Mouse (Mus musculus): Measurements from ENCODE around the gene Pafah2. TPM values are rescaled to one million over a fixed set of nuclear protein-coding genes. Genes with fewer than 3 reads are reported as not detected.

Pafah2 gene
- polyA plus RNA-seq, 1 experiment from 2014 or later = 11.8 TPM

DNA sequence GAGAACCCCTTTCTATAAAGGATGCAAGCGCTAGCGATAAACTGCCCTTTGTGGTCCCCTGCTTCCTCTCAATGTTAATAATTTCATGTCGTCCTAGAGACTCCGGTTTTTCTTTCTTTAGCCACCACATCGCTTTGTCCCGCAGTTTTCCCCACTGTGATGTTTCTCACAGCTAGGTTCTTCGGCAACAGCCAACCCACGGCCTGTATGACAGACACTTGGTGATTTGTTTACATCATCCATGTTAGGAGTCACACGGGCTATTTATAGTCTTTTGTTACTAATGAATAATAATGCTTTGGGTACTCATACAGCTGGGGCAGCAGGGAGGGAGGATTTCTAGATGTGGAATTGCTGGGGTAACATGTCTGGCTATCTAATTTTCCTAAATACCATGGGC is 55.4 kb downstream of the Pafah2 start:
- H3K27ac ChIP-seq (replicated peaks; ENCODE audit: low read depth, low read length) = no peak overlapping the region
- WGBS = 71% methylated on average over 9 of the region's 9 CpGs
- H3K9ac ChIP-seq (ENCODE audit: low read depth, low read length) = no peak overlapping the region
- peaks cover 34% of the 10 kb centered on the region; the same call in 1 of the 2 replicates for H3K27me3 ChIP-seq (replicated peaks; ENCODE audit: control insufficient read depth, insufficient read depth, low read length)
- DNase-seq (ENCODE audit: low spot score) (no peak), ATAC-seq (ENCODE audit: low read depth) (no peak)
- H3K4me3 ChIP-seq (ENCODE audit: low read depth, low read length) = no peak overlapping the region
- no peak overlapping the region for H3K4me2 ChIP-seq (ENCODE audit: low read depth, low read length)
- H3K9me3 ChIP-seq (ENCODE audit: control insufficient read depth, low read length) = no peaks in the 10 kb centered on the region
- H3K36me3 ChIP-seq (ENCODE audit: control insufficient read depth, insufficient read depth, low read length) = no peaks in the 10 kb centered on the region
- H3K4me1 ChIP-seq (ENCODE audit: control insufficient read depth, insufficient read depth, low read length) = no peaks in the 10 kb centered on the region

DNA sequence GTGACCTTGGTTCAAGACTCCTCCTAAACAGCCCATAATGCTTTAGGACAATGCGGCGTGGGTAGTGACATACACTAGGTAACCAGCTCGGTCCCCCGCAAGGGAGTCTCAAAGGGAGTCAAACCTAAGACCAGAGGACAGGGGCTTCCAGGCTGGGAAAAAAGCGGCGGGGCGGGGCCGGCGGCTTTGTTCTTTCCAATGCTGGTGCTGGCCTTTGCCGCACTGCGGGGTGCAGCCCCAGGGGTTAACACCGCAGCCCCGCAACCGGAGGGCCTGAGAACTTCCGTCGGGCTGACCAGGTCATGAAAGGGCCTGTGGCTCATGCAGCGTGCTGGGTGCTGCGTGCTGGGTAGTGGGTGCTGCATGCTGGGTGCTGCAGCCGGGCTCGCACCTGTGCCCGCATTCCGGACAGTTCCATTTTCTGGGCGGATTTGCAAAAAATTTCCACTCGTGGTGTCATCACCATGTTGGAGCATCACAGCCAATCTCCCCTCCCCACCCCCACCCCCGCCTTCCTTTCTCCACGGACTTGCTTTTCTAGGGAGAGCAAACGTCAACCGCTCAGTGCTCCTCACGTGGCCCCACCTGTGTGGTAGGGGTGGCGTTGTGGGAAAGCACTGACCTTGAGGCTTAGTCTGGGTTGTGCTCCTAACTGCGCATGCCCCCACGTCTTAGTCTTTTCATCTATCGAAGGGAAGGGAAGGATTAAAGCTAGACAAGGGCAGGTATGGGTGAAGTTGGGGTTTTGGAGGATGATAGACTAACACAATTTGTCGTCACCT is 57.7 kb downstream of the Pafah2 start:
- Histone ChIP-seq H3K36me3 (ENCODE audit: control insufficient read depth, insufficient read depth, low read length) (no peaks in the 10 kb centered on the region), H3K4me3 (ENCODE audit: low read depth, low read length) (no peak overlapping the region), H3K27ac (replicated peaks; ENCODE audit: low read depth, low read length) (no peak overlapping the region), H3K4me1 (ENCODE audit: control insufficient read depth, insufficient read depth, low read length) (no peaks in the 10 kb centered on the region), H3K4me2 (ENCODE audit: low read depth, low read length) (no peak overlapping the region), H3K9me3 (ENCODE audit: control insufficient read depth, low read length) (no peaks in the 10 kb centered on the region), H3K9ac (ENCODE audit: low read depth, low read length) (no peak overlapping the region), H3K27me3 (replicated peaks; ENCODE audit: control insufficient read depth, insufficient read depth, low read length) (peaks cover 34% of the 10 kb centered on the region; the same call in 1 of the 2 replicates)
- no peak for ATAC-seq (ENCODE audit: low read depth)
- WGBS = 27% methylated on average over 34 of the region's 34 CpGs
- no peak for DNase-seq (ENCODE audit: low spot score)

DNA sequence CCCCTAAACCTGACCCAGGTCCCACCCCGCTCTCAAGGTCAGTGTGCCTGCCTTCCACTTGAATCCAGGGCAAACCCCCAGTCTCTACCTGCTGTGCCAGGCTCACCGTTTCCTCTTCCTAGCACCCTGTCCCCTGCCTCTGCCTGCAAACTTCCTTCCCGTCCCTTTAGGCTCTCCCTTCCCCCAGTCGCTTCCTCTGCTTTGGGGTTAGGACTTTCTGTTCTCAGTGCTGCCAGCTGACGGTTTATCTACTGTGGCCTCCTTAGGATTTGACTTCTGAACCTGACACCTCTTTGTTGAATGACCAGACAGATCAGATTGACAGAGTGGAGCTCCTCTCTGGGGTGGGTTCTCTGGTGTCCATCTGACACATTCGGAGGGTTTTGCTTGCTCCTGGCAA is 59.2 kb downstream of the Pafah2 start:
- Histone ChIP-seq H3K4me3 (ENCODE audit: low read depth, low read length) (no peak overlapping the region), H3K27me3 (replicated peaks; ENCODE audit: control insufficient read depth, insufficient read depth, low read length) (peaks cover 34% of the 10 kb centered on the region; the same call in 1 of the 2 replicates), H3K4me1 (ENCODE audit: control insufficient read depth, insufficient read depth, low read length) (no peaks in the 10 kb centered on the region), H3K36me3 (ENCODE audit: control insufficient read depth, insufficient read depth, low read length) (no peaks in the 10 kb centered on the region), H3K27ac (replicated peaks; ENCODE audit: low read depth, low read length) (no peak overlapping the region), H3K9ac (ENCODE audit: low read depth, low read length) (no peak overlapping the region), H3K9me3 (ENCODE audit: control insufficient read depth, low read length) (no peaks in the 10 kb centered on the region), H3K4me2 (ENCODE audit: low read depth, low read length) (no peak overlapping the region)
- no peak for DNase-seq (ENCODE audit: low spot score)
- no peak for ATAC-seq (ENCODE audit: low read depth)
- 32% methylated on average over 6 of the region's 6 CpGs for WGBS

DNA sequence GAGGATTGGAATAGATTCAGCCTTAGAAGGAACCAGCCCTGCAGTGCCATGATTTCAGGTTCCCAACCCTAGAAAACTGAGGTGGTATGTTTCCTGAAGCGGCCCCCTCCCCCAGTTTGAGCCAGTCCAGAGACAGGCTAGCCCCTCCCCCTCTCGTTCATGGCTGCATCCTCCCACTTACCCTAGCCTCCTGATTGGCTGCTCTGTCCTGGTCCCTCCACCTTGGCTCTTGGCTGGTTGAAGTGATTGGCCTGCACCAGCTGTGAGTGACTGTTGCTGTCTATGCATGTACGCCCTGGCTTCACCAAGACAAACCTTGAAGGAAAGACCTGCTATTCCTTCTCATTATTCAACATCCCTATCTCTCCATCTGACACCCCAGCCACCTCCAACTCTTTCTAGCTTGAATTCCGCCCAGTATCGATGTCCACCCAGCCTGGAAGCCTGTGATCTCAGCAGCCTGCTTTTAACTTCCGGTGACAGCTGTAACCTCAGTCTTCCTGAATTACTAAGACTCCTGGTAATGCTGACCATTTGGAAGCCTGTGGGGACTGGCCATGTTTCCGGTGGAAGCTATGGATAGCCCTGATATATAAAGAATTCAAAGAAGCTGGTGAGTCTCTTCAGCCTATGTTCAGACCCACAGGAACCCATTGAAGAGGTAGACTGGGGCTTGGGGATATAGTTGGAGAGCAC is 61.2 kb downstream of the Pafah2 start:
- H3K9me3 ChIP-seq (ENCODE audit: control insufficient read depth, low read length) = no peaks in the 10 kb centered on the region
- H3K9ac ChIP-seq (ENCODE audit: low read depth, low read length) = no peak overlapping the region
- no peak overlapping the region for H3K27ac ChIP-seq (replicated peaks; ENCODE audit: low read depth, low read length)
- DNase-seq (ENCODE audit: low spot score) (no peak), ATAC-seq (ENCODE audit: low read depth) (no peak)
- no peaks in the 10 kb centered on the region for H3K36me3 ChIP-seq (ENCODE audit: control insufficient read depth, insufficient read depth, low read length)
- 51% methylated on average over 7 of the region's 7 CpGs for WGBS
- H3K4me3 ChIP-seq (ENCODE audit: low read depth, low read length) = no peak overlapping the region
- no peaks in the 10 kb centered on the region for H3K4me1 ChIP-seq (ENCODE audit: control insufficient read depth, insufficient read depth, low read length)
- peaks cover 24% of the 10 kb centered on the region; the same call in 1 of the 2 replicates for H3K27me3 ChIP-seq (replicated peaks; ENCODE audit: control insufficient read depth, insufficient read depth, low read length)
- H3K4me2 ChIP-seq (ENCODE audit: low read depth, low read length) = no peak overlapping the region

DNA sequence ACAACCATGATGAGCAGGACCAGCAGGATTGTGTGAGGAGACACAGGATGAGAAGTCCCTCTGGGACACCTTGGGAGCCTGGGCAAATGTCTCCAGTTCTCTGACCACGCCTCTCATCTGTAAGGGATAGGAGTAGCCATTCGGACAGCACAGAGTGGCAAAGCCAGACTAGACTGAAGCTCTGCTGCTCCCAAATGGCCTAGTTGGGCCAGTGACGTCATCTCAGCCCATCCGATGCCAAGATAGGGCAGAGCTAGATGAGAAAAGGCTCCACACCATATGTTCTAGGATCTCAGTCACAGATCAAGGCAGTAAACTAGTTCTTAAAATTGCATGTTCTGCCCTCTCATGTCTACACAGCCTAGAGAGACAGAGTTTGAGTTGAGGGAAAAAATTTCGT is 62.7 kb downstream of the Pafah2 start:
- DNase-seq (ENCODE audit: low spot score) = no peak
- Histone ChIP-seq H3K9me3 (ENCODE audit: control insufficient read depth, low read length) (no peaks in the 10 kb centered on the region), H3K4me3 (ENCODE audit: low read depth, low read length) (no peak overlapping the region), H3K4me1 (ENCODE audit: control insufficient read depth, insufficient read depth, low read length) (no peaks in the 10 kb centered on the region), H3K36me3 (ENCODE audit: control insufficient read depth, insufficient read depth, low read length) (no peaks in the 10 kb centered on the region), H3K4me2 (ENCODE audit: low read depth, low read length) (no peak overlapping the region), H3K27me3 (replicated peaks; ENCODE audit: control insufficient read depth, insufficient read depth, low read length) (peaks cover 14% of the 10 kb centered on the region; the same call in 1 of the 2 replicates), H3K9ac (ENCODE audit: low read depth, low read length) (no peak overlapping the region), H3K27ac (replicated peaks; ENCODE audit: low read depth, low read length) (no peak overlapping the region)
- 78% methylated on average over 5 of the region's 5 CpGs for WGBS
- no peak for ATAC-seq (ENCODE audit: low read depth)

DNA sequence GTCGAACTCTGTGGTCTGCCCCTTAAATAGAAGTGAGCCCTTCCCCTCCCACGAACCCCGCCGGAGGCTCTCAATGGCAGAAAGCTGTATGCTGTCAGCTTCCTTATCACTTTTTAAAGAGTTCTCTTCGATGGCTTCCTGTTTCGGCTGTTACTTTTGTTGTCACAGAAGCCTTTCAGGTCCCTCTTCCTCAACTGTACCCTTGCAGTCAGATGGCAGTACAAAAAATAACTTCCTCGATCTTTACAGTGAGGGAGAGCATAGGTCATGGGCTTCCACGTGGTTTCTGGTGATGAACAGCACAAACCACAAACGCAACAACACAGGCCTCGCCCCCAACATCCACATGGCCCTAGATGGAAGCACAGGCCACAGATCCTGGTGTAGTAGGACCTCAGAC is 64.2 kb downstream of the Pafah2 start:
- Histone ChIP-seq H3K36me3 (ENCODE audit: control insufficient read depth, insufficient read depth, low read length) (no peaks in the 10 kb centered on the region), H3K27ac (replicated peaks; ENCODE audit: low read depth, low read length) (no peak overlapping the region), H3K4me2 (ENCODE audit: low read depth, low read length) (no peak overlapping the region), H3K4me1 (ENCODE audit: control insufficient read depth, insufficient read depth, low read length) (no peaks in the 10 kb centered on the region), H3K9me3 (ENCODE audit: control insufficient read depth, low read length) (no peaks in the 10 kb centered on the region), H3K4me3 (ENCODE audit: low read depth, low read length) (no peak overlapping the region), H3K9ac (ENCODE audit: low read depth, low read length) (no peak overlapping the region), H3K27me3 (replicated peaks; ENCODE audit: control insufficient read depth, insufficient read depth, low read length) (0 out of 2 replicates have a peak, but pooled peaks cover 2% of the 10 kb centered on the region)
- ATAC-seq (ENCODE audit: low read depth) = no peak
- 84% methylated on average over 10 of the region's 10 CpGs for WGBS
- DNase-seq (ENCODE audit: low spot score) = no peak

DNA sequence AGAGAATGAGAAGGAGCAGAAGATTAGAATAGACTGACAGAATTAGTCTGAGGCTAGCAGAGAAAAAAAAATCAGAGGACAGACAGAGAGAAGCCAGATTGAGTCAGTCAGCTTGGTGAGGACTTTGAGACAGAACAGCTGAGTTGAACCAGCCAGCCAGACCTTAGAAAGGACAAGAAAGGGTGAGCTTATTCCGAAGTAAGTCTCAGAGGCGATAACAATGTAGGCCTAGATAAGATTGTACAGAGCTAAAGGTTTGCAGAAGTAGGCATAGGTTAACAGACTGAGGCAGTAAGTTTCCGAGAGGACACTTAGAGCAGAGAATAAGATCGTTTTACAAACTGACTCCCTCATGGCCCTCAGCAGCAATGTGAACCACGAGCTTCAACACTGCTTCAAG is 65.1 kb downstream of the Pafah2 start:
- WGBS = 80% methylated on average over 5 of the region's 5 CpGs
- Histone ChIP-seq H3K4me1 (ENCODE audit: control insufficient read depth, insufficient read depth, low read length) (no peaks in the 10 kb centered on the region), H3K27ac (replicated peaks; ENCODE audit: low read depth, low read length) (no peak overlapping the region), H3K36me3 (ENCODE audit: control insufficient read depth, insufficient read depth, low read length) (no peaks in the 10 kb centered on the region), H3K9ac (ENCODE audit: low read depth, low read length) (no peak overlapping the region), H3K4me2 (ENCODE audit: low read depth, low read length) (no peak overlapping the region), H3K27me3 (replicated peaks; ENCODE audit: control insufficient read depth, insufficient read depth, low read length) (no peaks in the 10 kb centered on the region), H3K4me3 (ENCODE audit: low read depth, low read length) (no peak overlapping the region), H3K9me3 (ENCODE audit: control insufficient read depth, low read length) (no peaks in the 10 kb centered on the region)
- DNase-seq (ENCODE audit: low spot score) (no peak), ATAC-seq (ENCODE audit: low read depth) (no peak)

DNA sequence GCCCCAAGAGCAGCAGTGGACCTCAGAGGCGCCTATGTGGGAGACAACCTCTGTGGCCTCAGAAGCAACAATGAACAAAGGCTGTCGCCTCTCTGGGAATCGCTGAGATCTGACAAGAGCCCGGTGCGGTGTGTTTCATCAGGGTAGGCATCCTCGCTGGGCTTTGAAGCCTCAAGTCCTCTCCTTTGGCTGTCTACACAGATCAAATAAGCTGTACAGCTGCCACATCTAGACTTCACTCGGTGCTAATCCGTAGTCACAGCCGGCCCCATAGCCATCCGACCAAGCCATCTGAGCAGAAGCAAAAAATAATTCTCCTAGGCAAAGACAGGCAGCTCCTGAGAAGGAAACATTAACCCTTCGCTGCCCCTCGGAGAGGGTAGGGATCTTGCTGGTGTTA is 69.7 kb downstream of the Pafah2 start:
- WGBS = 42% methylated on average over 12 of the region's 12 CpGs

More for the DNA sequence above, 69.7 kb downstream of the Pafah2 start:
- H3K36me3 ChIP-seq (ENCODE audit: control insufficient read depth, insufficient read depth, low read length) = peaks cover 3% of the 10 kb centered on the region
- H3K27ac ChIP-seq (replicated peaks; ENCODE audit: low read depth, low read length) = no peak overlapping the region
- H3K27me3 ChIP-seq (replicated peaks; ENCODE audit: control insufficient read depth, insufficient read depth, low read length) = no peaks in the 10 kb centered on the region
- no peaks in the 10 kb centered on the region for H3K9me3 ChIP-seq (ENCODE audit: control insufficient read depth, low read length)
- H3K4me1 ChIP-seq (ENCODE audit: control insufficient read depth, insufficient read depth, low read length) = 0 out of 2 replicates have a peak, but pooled peaks cover 3% of the 10 kb centered on the region
- DNase-seq (ENCODE audit: low spot score) = peak; percentile 61
- ATAC-seq (ENCODE audit: low read depth) = no peak
- H3K9ac ChIP-seq (ENCODE audit: low read depth, low read length) = no peak overlapping the region
- no peak overlapping the region for H3K4me3 ChIP-seq (ENCODE audit: low read depth, low read length)
- H3K4me2 ChIP-seq (ENCODE audit: low read depth, low read length) = no peak overlapping the region

All from embryonic facial prominence, embryonic 14.5 days (tissue).